Mouse (Mus musculus) liver, embryonic 14.5 days (tissue): ENCODE results near the gene Ric1. TPM values are rescaled to one million over a fixed set of nuclear protein-coding genes. Genes with fewer than 3 reads are reported as not detected.

Source experiments
- ATAC-seq: fragments of 200-750 bp; cut with Nextera tagmentation; 2 replicates; pipeline ENCODE4 v1.8.0; 2017; ENCODE audit warnings: moderate number of reproducible peaks, mild to moderate bottlenecking, moderate library complexity; ENCODE audit not compliant: insufficient read depth
- DNase-seq, 3 experiments: peaks; one replicate each; pipeline ENCODE4 v3.0.0-alpha.2; 2012 to 2013; ENCODE audit warnings: low read depth in 3 of 3, low spot score in 3 of 3
- H3K27ac ChIP-seq: fragments of 300-500 bp; sonication (generic); 2 replicates; pipeline ENCODE4 v1.5.1; 2014; ENCODE audit warnings: moderate library complexity, mild to moderate bottlenecking, control low read depth, inconsistent platforms
- H3K27me3 ChIP-seq: fragments of 300-500 bp; sonication (generic); 2 replicates; pipeline ENCODE4 v1.6.1; 2014; ENCODE audit warnings: mild to moderate bottlenecking, low read length, moderate library complexity; ENCODE audit not compliant: control insufficient read depth, insufficient read depth
- H3K36me3 ChIP-seq: fragments of 300-500 bp; sonication (generic); replicated peaks from 2 replicates; pipeline ENCODE4 v1.6.1; 2014; ENCODE audit warnings: low read depth; ENCODE audit not compliant: control insufficient read depth, insufficient read depth
- H3K4me1 ChIP-seq, 2 experiments: fragments of 200-500 bp in 1 of 2; fragments of 300-500 bp in 1 of 2; sonication (generic) in 1 of 2; replicated peaks; 2 replicates each; pipeline ENCODE4 v1.6.1; 2012 to 2014; ENCODE audit warnings: antibody characterized with exemption in 1 of 2, inconsistent platforms in 1 of 2, low read length in 1 of 2; ENCODE audit not compliant: control insufficient read depth in 2 of 2, insufficient read depth in 2 of 2
- H3K4me2 ChIP-seq: fragments of 300-500 bp; sonication (generic); 2 replicates; pipeline ENCODE4 v1.6.1; 2014; ENCODE audit warnings: low read depth, mild to moderate bottlenecking, control low read depth, moderate library complexity
- H3K4me3 ChIP-seq, 2 experiments: fragments of 200-500 bp in 1 of 2; fragments of 300-500 bp in 1 of 2; sonication (generic) in 1 of 2; 2 replicates each; pipeline ENCODE4 v1.5.1; 2012 to 2014; ENCODE audit warnings: low read depth in 2 of 2, low read length in 2 of 2, mild to moderate bottlenecking in 2 of 2, control low read depth in 1 of 2, inconsistent platforms in 1 of 2, moderate library complexity in 1 of 2; ENCODE audit not compliant: insufficient read depth in 1 of 2
- H3K9ac ChIP-seq: fragments of 300-500 bp; sonication (generic); replicated peaks from 2 replicates; pipeline ENCODE4 v1.6.1; 2014; ENCODE audit warnings: mild to moderate bottlenecking, control low read depth, moderate library complexity
- H3K9me3 ChIP-seq: fragments of 300-500 bp; sonication (generic); 2 replicates; pipeline ENCODE4 v1.6.1; 2016; ENCODE audit warnings: low read length, mixed read lengths; ENCODE audit not compliant: control insufficient read depth
- CTCF ChIP-seq: IDR thresholded peaks from 2 replicates; pipeline ENCODE4 v1.5.1; 2016; ENCODE audit warnings: antibody characterized with exemption, low read depth, control low read depth
- EP300 ChIP-seq: IDR thresholded peaks from 2 replicates; pipeline ENCODE4 v1.6.1; 2016; ENCODE audit warnings: antibody characterized with exemption, low read depth
- WGBS: fragments of 180-500 bp; shearing (Covaris S2); extraction: QIAGEN DNeasy Blood & Tissue Kit; methylation state at CpG from one replicate; pipeline ENCODE4 v1.1.7; 2014; ENCODE audit not compliant: insufficient replicate concordance; 5-methylcytosine and 5-hydroxymethylcytosine counted together
- polyA plus RNA-seq, 2 experiments: library from polyadenylated mRNA; depleted of rRNA in 1 of 2; stranded (reverse) in 1 of 2; unstranded in 1 of 2; fragments of >200 nt; fragmentation: Nextera tagmentation in 1 of 2; extraction: Ambion mirVana in 1 of 2; gene quantifications; 2 replicates each; pipeline versions ENCODE4 v1.2.1 to v1.2.3; 2012 to 2014

The Ric1 gene
- polyA plus RNA-seq, 2 experiments = 2.9 to 3.1 TPM

GRCm38 (mm10) chr19:29562166-29562565 is 40.1 kb downstream of the Ric1 start:
- Histone ChIP-seq H3K27me3 (no peaks in the 10 kb centered on the region), H3K9ac (no peak overlapping the region), H3K4me3 (no peak overlapping the region), H3K9me3 (no peaks in the 10 kb centered on the region), H3K36me3 (no peaks in the 10 kb centered on the region), H3K4me1 (no peaks in the 10 kb centered on the region), H3K4me2 (no peak overlapping the region), H3K27ac (no peak overlapping the region)
- ATAC-seq (no peak), DNase-seq (no peak)
- WGBS = 74% methylated on average over 4 of the region's 4 CpGs
- TF ChIP-seq CTCF = no peak
- no peak for TF ChIP-seq EP300

DNA sequence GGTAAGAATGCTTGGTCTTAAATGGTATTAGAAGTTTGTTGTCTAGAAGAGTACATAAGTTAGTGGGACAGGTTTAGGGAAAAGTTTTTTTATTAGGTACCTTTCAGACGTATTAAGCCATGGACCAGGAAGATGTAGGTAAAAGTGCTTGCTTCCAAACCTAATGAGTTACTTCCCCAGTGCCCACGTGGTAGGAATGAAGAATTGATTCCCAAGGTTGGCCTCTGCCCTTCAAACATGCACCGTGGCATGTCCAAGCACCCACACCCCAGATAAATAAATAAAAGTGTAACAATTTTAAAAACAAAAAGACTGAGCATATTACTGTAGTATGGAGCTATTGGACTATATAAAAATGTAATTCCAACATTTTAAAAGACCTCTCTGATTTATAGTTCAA is 40.5 kb downstream of the Ric1 start:
- Histone ChIP-seq H3K4me3 (no peak overlapping the region), H3K4me2 (no peak overlapping the region), H3K9me3 (no peaks in the 10 kb centered on the region), H3K27ac (no peak overlapping the region), H3K27me3 (no peaks in the 10 kb centered on the region), H3K9ac (no peak overlapping the region), H3K4me1 (no peaks in the 10 kb centered on the region), H3K36me3 (no peaks in the 10 kb centered on the region)
- no peak for DNase-seq
- 60% methylated on average over 3 of the region's 3 CpGs for WGBS
- no peak for ATAC-seq
- TF ChIP-seq CTCF (no peak), EP300 (no peak)

- WGBS = 51% methylated on average over 7 of the region's 7 CpGs
- no peak overlapping the region for H3K9ac ChIP-seq
- TF ChIP-seq CTCF (peak; percentile 82), EP300 (no peak)
- no peak overlapping the region for H3K27ac ChIP-seq
- no peaks in the 10 kb centered on the region for H3K4me1 ChIP-seq
- no peaks in the 10 kb centered on the region for H3K27me3 ChIP-seq
- H3K4me3 ChIP-seq = no peak overlapping the region
- ATAC-seq (peak; percentile 23; the same call in 1 of the 2 replicates), DNase-seq (peak; percentile 20 to 46 (median 34))
- no peaks in the 10 kb centered on the region for H3K36me3 ChIP-seq
- H3K4me2 ChIP-seq = no peak overlapping the region
- no peaks in the 10 kb centered on the region for H3K9me3 ChIP-seq
Measured at GRCm38 (mm10) chr19:29563258-29563779, 41.2 kb downstream of the Ric1 start.

GRCm38 (mm10) chr19:29566512-29566911 is 44.4 kb downstream of the Ric1 start:
- TF ChIP-seq CTCF (no peak), EP300 (no peak)
- no peaks in the 10 kb centered on the region for H3K9me3 ChIP-seq
- H3K4me3 ChIP-seq = no peak overlapping the region
- no peak for ATAC-seq
- peaks cover 4% of the 10 kb centered on the region for H3K36me3 ChIP-seq
- DNase-seq = no peak
- H3K4me1 ChIP-seq = no peaks in the 10 kb centered on the region
- H3K27ac ChIP-seq = no peak overlapping the region
- 17% methylated on average over 1 of the region's 1 CpGs for WGBS
- no peaks in the 10 kb centered on the region for H3K27me3 ChIP-seq
- no peak overlapping the region for H3K4me2 ChIP-seq
- no peak overlapping the region for H3K9ac ChIP-seq

- ATAC-seq = no peak
- TF ChIP-seq EP300 (no peak), CTCF (no peak)
- Histone ChIP-seq H3K4me2 (no peak overlapping the region), H3K27ac (no peak overlapping the region), H3K4me1 (no peaks in the 10 kb centered on the region), H3K27me3 (no peaks in the 10 kb centered on the region), H3K9ac (no peak overlapping the region), H3K4me3 (no peak overlapping the region), H3K9me3 (no peaks in the 10 kb centered on the region), H3K36me3 (peaks cover 3% of the 10 kb centered on the region; the same call in 1 of the 2 replicates)
- 68% methylated on average over 2 of the region's 2 CpGs for WGBS
- no peak for DNase-seq
Measured at GRCm38 (mm10) chr19:29582439-29582838, 60.4 kb downstream of the Ric1 start.
